Mouse (Mus musculus) right cerebral cortex, postnatal 14 days (tissue): ENCODE measurements around the gene Pigl.

Source experiments
- DNase-seq: peaks from one replicate; pipeline ENCODE4 v3.0.0; 2022

The Pigl gene

DNA sequence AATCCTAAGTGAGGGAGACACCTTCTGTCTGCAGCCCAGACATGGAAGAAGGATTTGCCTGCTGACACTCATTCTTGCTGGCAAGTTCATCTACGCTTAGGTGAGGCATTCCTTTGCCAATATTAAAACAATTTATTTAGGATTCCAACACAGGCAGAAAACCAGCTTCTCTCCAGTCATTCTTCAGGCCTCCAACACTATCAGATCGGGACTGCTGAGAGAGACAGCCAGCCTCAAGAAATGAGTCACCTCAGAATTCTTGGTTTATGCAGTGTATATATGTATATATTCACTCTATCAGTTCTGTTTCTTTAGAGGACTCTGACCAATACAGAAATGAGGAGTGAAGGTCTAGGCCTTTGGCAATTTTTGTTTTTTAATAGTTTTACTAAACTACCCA is 105.3 kb downstream of the Pigl start:
- DNase-seq = no peak
